Mouse (Mus musculus): Measurements from ENCODE around the gene Serpinf1.
"Not testable (repeated sequence)": the region's sequence is repeated elsewhere in the genome, so short reads cannot be mapped to it uniquely, and the experiment has no call there.

The Serpinf1 gene

GRCm38 (mm10) chr11:75423091-75423490, 590 bp upstream of the Serpinf1 start:
- no peak for DNase-seq (ENCODE audit: low read depth, low spot score)

DNA sequence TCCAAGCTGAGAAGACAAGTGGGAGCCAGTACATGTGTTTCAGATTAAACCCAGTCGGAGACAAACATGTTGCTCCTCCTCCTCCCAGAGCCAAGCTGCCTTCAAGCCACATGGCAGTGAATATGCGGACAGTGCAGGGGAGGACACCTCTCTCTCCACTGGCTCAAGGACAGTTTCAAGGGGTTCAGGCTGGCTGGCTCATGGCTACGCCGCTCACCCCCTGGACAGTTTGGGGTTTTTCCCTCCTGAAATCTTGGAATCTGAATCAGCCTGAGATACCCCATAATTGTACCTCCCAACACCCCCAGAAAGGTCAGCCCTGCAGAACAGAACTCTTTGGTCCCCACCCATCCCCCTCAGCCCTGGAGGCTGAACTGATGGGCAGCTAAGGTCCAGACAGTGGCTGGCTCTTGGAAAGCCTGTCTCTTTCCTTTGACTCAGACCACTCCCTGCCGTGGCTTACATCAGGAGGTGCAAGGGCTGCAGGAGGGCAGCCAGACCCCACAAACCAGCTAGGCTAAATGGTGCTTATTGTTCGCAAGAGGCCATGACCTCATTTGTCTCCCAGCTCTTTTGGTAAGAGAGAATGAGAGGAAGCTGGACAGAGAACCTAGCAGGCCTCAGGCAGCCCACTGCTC, 1.0 kb downstream of the Serpinf1 start:
- no peak for DNase-seq (ENCODE audit: low read depth, low spot score)

DNA sequence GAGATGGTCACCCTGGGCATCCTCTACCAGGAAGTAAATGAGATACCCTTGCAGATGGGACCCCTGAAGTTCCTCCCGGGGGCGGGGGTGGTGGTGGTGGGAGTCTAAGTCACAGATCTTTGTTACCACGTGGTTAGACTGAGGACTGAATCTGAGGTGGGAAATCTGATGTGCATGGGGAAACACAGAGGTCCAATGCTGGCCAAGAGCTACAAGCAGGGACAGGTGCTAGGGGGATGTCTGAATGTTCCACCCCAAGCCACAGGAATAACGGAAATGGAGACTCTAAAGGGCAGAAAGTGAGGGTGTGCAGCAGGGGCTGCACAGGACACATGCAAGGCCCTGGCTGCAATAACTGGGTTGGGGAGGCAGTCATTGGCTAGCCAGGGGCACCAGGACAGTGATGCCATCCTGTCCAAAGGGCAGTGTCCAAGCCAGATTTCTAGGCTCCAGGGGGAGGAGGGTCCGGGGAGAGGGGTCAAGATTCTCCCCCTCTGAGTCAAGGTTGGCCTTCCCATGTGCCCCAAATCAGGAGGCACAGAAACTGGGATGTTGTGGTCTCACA, 1.6 kb downstream of the Serpinf1 start:
- DNase-seq (ENCODE audit: low read depth, low spot score) = no peak

- DNase-seq (ENCODE audit: low read depth, low spot score) = no peak
Measured at GRCm38 (mm10) chr11:75420037-75420436, 2.5 kb downstream of the Serpinf1 start.

DNA sequence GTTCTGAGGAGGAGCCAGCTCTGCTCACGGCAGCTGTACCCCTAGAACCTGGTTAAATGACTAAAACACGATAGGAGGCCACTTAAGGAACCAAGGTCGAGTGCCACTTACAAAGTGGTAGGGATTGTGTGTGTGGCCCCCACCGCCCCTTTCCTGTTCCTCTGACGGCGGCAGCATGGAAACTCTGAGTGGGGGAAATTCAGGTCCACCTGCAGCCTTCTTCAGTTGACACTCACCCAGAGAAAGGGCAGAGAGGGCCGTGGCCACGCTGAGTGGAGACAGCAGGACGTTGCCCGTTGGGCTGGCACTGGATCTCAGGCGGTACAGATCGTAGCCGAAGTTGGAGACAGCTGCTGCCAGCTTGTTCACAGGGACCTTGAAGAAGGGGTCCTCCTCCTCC, 6.5 kb downstream of the Serpinf1 start:
- DNase-seq (ENCODE audit: low read depth, low spot score) = no peak

GRCm38 (mm10) chr11:75415096-75415495, 7.4 kb downstream of the Serpinf1 start:
- DNase-seq (ENCODE audit: low read depth, low spot score) = no peak

- no peak for DNase-seq (ENCODE audit: low read depth, low spot score)
Measured at GRCm38 (mm10) chr11:75410591-75410990, 11.9 kb downstream of the Serpinf1 start.

GRCm38 (mm10) chr11:75409679-75410575, 12.6 kb downstream of the Serpinf1 start:
- DNase-seq (ENCODE audit: low read depth, low spot score) = no peak

GRCm38 (mm10) chr11:75406865-75407264, 15.6 kb downstream of the Serpinf1 start:
- no peak for DNase-seq (ENCODE audit: low read depth, low spot score)

- DNase-seq (ENCODE audit: low read depth, low spot score) = no peak
Measured at GRCm38 (mm10) chr11:75406104-75406503, 16.4 kb downstream of the Serpinf1 start.

DNA sequence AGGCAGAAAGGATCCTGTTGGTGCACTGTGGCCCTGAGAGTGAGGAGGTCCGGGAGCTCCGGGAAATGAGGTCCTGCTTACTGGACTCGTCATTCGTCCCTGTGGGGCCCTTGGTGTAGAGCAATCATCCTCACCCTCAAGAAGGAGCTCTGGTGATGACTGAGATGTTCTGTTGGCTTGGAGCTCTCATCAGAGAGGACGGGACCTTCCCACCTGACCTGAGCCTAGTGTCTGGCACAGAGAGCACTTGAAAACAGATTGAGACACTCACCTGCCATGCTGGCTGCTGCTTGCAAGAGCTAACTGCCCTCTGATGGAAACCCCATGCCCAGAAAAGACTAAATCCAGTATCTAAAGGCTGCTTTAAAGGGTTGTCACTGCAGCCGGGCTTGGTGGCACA, 17.7 kb downstream of the Serpinf1 start:
- no peak for DNase-seq (ENCODE audit: low read depth, low spot score)

DNA sequence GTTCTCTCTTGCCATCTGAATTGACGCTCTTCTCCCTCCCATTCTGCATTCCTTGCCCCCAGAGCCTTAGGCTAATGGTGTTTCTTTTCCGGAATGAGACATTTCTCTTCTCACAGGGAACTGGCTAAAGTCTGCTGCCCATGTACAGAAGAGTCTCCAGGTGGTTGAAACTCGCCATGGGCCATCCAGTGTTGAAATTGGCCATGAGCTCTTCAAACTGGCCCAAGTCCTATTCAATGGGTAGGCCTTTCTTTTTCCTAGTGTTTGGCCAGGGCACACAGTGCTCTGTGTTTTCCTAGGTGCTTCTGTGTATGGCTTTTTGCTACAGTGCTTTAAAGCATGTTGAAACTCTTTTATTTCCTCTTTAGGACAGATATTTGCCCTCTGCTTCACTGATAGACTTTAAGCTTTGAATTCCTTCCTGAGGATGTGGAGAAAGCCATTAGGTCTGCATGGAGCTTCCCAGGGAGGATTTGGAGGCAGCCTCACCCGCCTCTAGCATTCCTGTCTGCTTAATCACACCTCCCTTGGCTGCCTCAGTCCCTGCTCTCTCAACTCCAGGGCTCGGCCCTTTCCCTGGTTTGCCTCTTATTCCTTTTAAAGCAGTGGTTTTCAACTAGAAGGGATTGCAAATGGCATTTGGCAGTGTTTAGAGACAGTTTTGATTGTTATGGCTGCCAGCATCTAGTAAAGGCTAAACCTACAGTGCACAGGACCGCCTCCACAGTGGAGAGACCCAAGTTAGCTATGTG, 19.0 kb downstream of the Serpinf1 start:
- DNase-seq (ENCODE audit: low read depth, low spot score) = no peak

- no peak for DNase-seq (ENCODE audit: low read depth, low spot score)
Measured at GRCm38 (mm10) chr11:75402271-75402690, 20.2 kb downstream of the Serpinf1 start.

GRCm38 (mm10) chr11:75400099-75400498, 22.4 kb downstream of the Serpinf1 start:
- DNase-seq (ENCODE audit: low read depth, low spot score) = no peak

GRCm38 (mm10) chr11:75399411-75399841, 23.1 kb downstream of the Serpinf1 start:
- DNase-seq (ENCODE audit: low read depth, low spot score) = no peak

DNA sequence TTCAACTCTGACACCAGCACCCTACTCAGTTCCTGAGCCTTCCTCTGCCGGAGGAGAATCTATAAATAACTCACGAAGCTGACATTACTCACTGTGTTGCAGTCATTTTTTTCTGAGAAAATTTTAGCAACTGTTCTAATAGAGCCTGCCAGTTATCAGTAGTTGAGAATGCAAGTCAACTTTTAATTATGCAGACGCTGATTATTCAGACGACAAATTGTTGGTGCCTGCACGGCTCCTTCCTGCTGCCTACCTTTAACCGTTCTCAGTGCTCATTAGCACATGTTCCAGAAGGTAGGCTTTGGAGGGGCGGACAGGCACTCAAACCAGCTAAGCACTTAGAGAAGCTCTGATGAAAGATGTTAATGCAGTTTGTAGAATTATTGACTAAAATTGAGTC, 25.0 kb downstream of the Serpinf1 start:
- no peak for DNase-seq (ENCODE audit: low read depth, low spot score)

DNA sequence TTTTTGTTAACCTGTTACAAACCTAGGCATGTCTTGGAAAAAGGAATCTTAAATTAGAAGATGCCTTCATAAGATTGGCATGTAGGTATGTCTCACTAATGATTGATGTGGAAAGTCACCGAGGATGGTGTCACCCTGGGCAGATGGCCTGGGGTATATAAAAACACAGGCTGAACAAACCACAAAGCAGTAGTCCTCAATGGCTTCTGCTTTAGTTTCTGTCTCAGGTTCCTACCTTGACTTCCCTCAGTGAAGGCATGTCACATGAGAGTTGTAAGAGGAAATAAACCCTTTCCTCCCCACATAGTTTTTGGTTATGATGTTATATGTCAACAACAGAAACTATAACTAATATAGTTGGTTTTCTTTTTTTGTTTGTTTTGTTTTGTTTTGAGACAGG, 26.9 kb downstream of the Serpinf1 start:
- no peak for DNase-seq (ENCODE audit: low read depth, low spot score)

DNA sequence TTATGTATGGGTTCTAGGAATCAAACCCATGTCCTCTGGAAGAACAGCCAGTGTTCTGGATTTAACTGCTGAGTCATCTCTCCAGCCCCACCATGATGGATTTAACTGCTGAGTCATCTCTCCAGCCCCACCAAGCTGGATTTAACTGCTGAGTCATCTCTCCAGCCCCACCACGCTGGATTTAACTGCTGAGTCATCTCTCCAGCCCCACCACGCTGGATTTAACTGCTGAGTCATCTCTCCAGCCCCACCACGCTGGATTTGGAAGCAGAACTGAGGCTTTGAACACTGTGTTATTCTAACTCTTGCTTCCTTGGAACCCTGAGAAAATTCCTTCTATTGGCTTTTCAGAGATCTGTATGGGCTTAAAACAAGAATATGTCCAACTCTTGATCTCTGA, 39.0 kb downstream of the Serpinf1 start:
- DNase-seq (ENCODE audit: low read depth, low spot score) = not testable (repeated sequence)

DNA sequence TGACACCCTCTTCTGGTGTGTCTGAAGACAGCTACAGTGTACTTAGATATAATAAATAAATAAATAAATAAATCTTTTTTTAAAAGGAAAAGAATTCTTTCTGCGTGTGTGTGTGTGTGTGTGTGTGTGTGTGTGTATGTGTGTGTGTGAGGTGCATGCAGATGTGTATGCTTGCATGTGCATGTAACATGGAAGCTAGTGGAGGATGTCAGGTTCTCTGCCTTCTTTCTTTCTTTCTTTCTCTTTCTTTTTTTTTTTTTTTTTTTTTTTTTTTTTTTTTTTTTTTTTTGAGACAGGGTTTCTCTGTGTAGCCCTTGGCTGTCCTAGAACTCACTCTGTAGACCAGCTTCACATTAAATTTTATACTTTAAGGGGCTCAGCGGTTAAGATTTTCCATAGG, 43.7 kb downstream of the Serpinf1 start:
- not testable (repeated sequence) for DNase-seq (ENCODE audit: low read depth, low spot score)

DNA sequence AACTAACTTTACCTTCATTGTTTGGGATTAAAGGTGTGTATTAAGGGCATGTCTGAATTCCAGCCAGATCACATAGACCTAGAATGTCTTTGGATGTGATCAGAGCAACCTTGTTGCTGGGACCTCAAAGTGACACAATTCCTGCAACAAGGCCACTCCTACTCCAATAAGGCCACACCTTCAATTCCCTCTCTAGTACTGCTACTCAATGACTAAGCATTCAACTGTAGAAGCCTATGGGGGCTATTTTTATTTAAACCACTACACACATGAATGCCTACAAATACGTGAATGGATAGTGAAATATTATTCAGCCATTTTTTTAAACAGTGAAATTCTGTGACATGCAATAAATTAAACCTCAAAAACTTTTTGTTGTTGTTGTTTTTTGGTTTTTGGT, 45.4 kb downstream of the Serpinf1 start:
- DNase-seq (ENCODE audit: low read depth, low spot score) = no peak
